Mouse (Mus musculus) heart, postnatal 0 days (tissue): Measurements from ENCODE around the gene Exoc6.
"Not testable (repeated sequence)": the region's sequence is repeated elsewhere in the genome, so short reads cannot be mapped to it uniquely, and the experiment has no call there.

Source experiments
- CTCF ChIP-seq: IDR thresholded peaks from 2 replicates; pipeline ENCODE4 v1.5.1; 2016; ENCODE audit warnings: antibody characterized with exemption, control low read depth, low read depth
- EP300 ChIP-seq: IDR thresholded peaks from 2 replicates; pipeline ENCODE4 v1.6.1; 2016; ENCODE audit warnings: antibody characterized with exemption, low read depth

DNA sequence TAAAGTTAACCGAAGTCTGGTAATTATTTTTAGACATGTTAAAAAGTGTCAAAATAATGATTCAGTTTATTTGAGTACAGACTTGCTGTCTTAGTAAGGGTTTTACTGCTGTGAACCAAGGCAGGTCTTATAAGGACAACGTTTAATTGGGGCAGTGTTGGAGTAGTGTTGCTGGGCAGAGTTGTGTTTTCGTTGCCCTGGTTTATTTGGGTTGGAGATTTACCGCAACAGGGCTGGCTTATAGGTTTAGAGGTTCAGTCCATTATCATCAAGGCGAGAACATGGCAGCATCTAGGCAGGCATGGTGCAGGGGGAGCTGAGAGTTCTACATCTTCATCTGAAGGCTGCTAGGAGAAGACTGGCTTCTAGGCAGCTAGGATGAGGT is 4.0 kb downstream of the Exoc6 start:
- TF ChIP-seq CTCF, EP300: not testable (repeated sequence)
